Mouse (Mus musculus) B cell, adult 67 days (primary cell): ENCODE data around the gene Arl10. TPM values are rescaled to one million over a fixed set of nuclear protein-coding genes. Genes with fewer than 3 reads are reported as not detected.

ENCODE experiments used
- total RNA-seq, 2 experiments: library from RNA; stranded (reverse); gene quantifications; 4 replicates each; pipeline ENCODE4 v1.2.4; 2023

The Arl10 gene
- total RNA-seq: 10 to 100 TPM; 11.8 to 12.7 TPM

GRCm38 (mm10) chr13:54574854-54575481, at the start of gene Arl10:
Gene Arl10, plus strand, starts transcription at chr13:54575015.

DNA sequence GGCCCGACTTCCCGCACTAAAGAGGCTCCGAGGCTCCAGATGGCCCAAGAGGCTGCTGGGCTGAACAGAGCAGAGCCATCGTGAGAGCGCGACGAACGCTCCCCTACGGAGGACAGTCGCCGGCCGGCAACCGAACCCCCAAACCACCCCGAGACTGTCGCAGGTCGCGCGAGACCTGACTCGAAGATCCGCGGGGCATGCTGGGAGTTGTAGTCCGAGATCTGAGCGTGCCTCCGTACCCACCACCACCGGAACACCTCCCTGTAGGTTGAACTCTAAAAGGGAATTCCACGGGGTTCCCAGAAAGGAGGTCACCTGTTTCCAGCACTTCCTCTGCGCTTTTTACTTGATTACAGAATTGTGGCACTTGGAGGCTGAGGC, 9.6 kb upstream of the Arl10 start, which contains the start of gene 4833439L19Rik:
Gene 4833439L19Rik (minus strand): TSS at position 235 of the 381 bp plus-strand sequence.

DNA sequence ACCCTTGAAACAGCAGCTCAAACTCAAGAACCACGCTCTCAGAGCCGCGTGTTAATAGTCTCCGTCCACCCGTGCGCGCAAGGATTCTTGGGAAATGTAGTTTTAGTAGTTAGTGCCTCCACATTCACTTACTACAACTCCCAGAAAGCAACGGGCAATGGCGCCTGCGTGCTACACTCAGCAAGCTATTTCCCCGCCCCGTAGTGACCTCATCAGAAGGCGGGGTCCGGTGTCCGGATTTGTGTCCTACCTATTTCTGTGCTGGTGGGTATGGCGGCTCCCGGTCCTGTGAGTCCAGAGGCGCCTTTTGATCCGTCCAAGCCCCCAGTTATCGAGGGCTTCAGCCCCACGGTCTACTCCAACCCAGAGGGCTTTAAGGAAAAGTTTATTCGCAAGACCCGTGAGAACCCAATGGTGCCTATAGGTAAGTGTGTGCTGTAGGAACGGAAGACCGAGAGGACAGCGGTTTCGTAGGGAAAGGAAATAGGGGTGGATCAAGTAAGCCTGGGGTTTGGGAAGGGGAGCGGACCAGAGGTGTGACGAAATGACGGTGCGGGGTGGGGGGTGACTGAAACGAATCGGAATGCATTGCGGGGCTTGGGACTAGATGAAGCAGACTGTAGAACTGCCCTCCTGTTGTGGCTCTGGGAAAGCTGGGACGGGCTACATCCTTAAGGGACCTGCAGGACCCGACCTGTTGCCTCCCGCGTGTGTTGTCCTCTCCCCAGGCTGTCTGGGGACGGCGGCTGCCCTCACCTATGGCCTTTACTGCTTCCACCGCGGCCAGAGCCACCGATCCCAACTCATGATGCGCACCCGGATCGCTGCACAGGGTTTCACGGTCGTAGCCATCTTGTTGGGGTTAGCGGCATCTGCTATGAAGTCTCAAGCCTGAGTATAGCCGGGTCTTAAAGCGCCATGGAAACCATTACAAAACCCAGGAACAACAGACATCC, 15.5 kb downstream of the Arl10 start, which contains the start of the genes Nop16 and Higd2a:
Gene Nop16 (minus strand): TSS at position 95 of the 956 bp plus-strand sequence.
Gene Higd2a (plus strand): TSS at position 212 of the 956 bp plus-strand sequence.

DNA sequence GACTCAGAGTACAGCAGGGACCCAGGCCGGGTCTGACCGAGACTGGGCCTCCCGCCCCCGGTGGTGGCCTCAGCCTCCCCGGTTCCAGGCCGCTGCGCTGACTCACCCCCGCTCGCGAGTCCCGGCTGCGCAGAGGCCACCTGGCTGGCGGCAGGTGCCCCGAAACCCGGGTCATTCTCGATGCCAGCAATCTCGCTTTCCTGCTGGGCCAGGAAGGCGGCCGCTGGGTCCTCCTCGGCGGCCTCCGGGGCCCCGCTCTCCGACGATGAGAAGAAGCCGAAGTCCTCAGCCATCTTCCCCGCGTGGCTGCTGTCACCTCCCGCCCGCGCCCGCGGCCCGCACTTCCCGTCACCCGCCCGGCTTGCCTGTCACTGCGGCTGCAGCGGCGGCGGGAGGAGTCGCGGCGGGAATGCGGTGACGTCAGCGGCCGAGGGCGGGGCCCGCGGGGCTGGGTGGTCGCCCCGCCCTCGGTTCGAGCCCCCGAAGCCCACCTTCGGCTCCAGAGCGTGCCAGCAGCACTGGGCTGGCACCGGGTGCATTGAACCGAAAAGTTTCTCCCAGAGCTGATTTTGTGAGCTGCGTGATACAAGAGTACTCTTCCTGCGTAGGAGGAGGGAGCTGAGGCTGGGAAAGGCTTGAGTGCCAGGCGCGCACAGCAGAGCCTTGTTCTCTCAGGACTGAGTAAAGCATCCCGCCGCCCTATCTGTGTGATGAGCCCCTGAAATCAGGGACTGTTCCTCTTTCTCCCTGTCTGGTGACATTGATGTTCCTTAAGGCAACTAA, 36.3 kb downstream of the Arl10 start, which contains the start of gene Cltb:
Gene Cltb (minus strand): TSS at position 373 of the 783 bp plus-strand sequence.

DNA sequence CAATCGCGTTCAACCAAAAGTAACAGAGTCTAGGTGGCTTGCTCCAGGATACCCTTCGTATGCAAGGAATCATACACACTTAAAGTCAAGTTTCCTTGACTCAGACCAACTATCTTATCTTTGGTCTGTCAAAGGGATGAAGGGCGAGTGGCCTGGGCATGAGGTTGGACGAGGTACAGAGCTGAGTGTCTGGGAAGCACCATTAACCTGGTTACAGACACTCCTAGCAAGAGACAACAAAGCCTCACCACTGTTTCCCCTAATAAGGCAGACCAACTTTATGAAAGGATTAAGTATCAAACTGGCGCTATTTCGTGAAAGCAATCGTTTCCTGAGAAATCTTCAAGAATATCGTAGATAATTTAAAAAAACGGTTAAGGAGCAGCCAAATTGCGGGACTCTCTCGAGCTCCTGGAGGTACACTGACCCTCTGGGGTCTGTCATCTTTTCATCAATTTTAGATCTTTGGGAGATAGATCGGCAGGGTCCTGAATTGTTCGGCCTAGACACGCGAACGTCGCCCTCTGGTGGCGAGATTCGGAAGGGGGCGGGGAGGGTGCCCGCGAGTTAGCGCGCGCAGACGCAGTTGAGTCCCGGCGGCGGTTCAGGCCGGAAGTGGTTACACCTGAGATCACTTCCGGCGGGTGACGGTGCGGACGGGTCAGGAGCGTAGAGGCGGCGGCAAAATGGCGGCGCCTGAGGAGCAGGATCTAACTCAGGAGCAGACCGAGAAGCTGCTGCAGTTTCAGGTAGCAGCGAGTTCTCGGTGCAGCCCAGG, 46.5 kb downstream of the Arl10 start, which contains the start of gene Faf2:
Gene Faf2 (plus strand): TSS at position 630 of the 778 bp plus-strand sequence.

Other genes with a start within 250 kb of the Arl10 start
- 1 to 10 TPM; 5.2 to 5.7 TPM for gene Cplx2, start 203.7 kb upstream of the Arl10 start, total RNA-seq
- 10 to 100 TPM; 30.1 to 34.3 TPM for gene Thoc3, start 106.2 kb upstream of the Arl10 start, total RNA-seq
- gene Simc1, start 71.2 kb upstream of the Arl10 start, total RNA-seq: 10 to 100 TPM; 26.3 to 31.4 TPM
- gene 4833439L19Rik, start 9.6 kb upstream of the Arl10 start, total RNA-seq: 10 to 100 TPM; 37.8 to 44.3 TPM
- 10 to 100 TPM; 17.5 to 23.9 TPM for gene Nop16, start 15.1 kb downstream of the Arl10 start, total RNA-seq
- 10 to 100 TPM; 56.7 to 59.0 TPM for gene Higd2a, start 15.2 kb downstream of the Arl10 start, total RNA-seq
- gene Cltb, start 36.3 kb downstream of the Arl10 start, total RNA-seq: 10 to 100 TPM; 13.7 to 20.8 TPM
- 10 to 100 TPM; 63.6 to 74.8 TPM for gene Faf2, start 46.8 kb downstream of the Arl10 start, total RNA-seq
- gene Rnf44, start 118.9 kb downstream of the Arl10 start, total RNA-seq: 100 to 1,000 TPM; 265 to 275 TPM
- not detected for gene Cdhr2, start 126.4 kb downstream of the Arl10 start, total RNA-seq
- not detected for gene Gprin1, start 174.9 kb downstream of the Arl10 start, total RNA-seq
- gene Sncb, start 191.6 kb downstream of the Arl10 start, total RNA-seq: not detected
- gene Eif4e1b, start 209.0 kb downstream of the Arl10 start, total RNA-seq: not detected
- gene Tspan17, start 214.4 kb downstream of the Arl10 start, total RNA-seq: 1 to 10 TPM; 7.6 to 8.8 TPM